Mouse (Mus musculus) heart, adult 2 months (tissue): Measurements from ENCODE around the gene Tubb4a.

ENCODE experiments used
- CTCF ChIP-seq: fragments of 200-600 bp; IDR thresholded peaks from 2 replicates; pipeline ENCODE4 v1.8.1; 2022; ENCODE audit warnings: antibody characterized with exemption, mild to moderate bottlenecking, moderate library complexity
- POLR2A ChIP-seq: fragments of 200-500 bp; IDR thresholded peaks from 2 replicates; pipeline ENCODE4 v1.6.1; 2011; ENCODE audit warnings: mild to moderate bottlenecking, low read depth, low read length, control low read depth; ENCODE audit not compliant: insufficient read depth

DNA sequence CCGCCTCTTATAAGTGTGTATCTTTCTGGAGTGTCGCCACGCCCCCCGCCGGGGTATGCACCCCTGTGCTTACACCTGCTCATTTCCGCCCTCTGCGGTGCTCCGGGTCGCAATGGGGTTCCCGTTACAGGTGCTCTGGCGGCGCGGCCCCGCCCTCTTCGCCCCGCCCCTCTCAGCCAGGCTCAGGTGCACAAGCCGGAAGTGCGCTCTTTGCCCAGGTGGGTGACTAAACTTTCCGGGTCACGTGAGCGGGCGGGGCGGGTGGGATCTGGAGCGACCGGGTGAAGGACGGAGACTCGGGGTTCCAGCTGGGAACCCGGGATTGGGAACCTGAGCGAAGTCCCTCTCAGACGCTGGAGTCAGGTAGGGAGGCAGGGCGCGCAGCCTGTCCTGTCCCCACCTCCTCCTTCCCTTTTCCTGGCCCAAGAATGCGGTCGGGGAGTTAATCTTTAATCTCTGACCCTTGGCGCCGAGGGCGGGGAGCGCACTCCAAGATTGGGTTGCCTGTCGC lies 25.5 kb downstream of the Tubb4a start:
- no peak for TF ChIP-seq CTCF
- no peak for TF ChIP-seq POLR2A
